Mouse (Mus musculus) 3134 (cell line): ENCODE data around the gene Slc17a6.

Source experiments
- DNase-seq: peaks from one replicate; pipeline ENCODE4 v3.0.0-alpha.2; 2011; ENCODE audit warnings: low spot score; ENCODE audit not compliant: insufficient read length; ENCODE audit errors: extremely low read depth

Gene Slc17a6

GRCm38 (mm10) chr7:51621694-51622145 lies at the start of gene Slc17a6:
Gene Slc17a6 (plus strand): TSS chr7:51622006.
- no peak for DNase-seq

- no peak for DNase-seq
Measured at GRCm38 (mm10) chr7:51600021-51600420, 21.8 kb upstream of the Slc17a6 start.

- no peak for DNase-seq
Measured at GRCm38 (mm10) chr7:51603741-51604140, 18.1 kb upstream of the Slc17a6 start.

GRCm38 (mm10) chr7:51614404-51614803 lies 7.4 kb upstream of the Slc17a6 start:
- DNase-seq = no peak

GRCm38 (mm10) chr7:51617941-51618340 lies 3.9 kb upstream of the Slc17a6 start:
- no peak for DNase-seq

GRCm38 (mm10) chr7:51618412-51618811 lies 3.4 kb upstream of the Slc17a6 start:
- no peak for DNase-seq

GRCm38 (mm10) chr7:51619977-51620376 lies 1.8 kb upstream of the Slc17a6 start:
- DNase-seq = no peak

GRCm38 (mm10) chr7:51622196-51622595 lies 390 bp downstream of the Slc17a6 start:
- DNase-seq = no peak

GRCm38 (mm10) chr7:51622666-51623065 lies 860 bp downstream of the Slc17a6 start:
- no peak for DNase-seq

- no peak for DNase-seq
Measured at GRCm38 (mm10) chr7:51624336-51624897, 2.6 kb downstream of the Slc17a6 start.

- DNase-seq = no peak
Measured at GRCm38 (mm10) chr7:51625161-51625560, 3.4 kb downstream of the Slc17a6 start.

- DNase-seq = no peak
Measured at GRCm38 (mm10) chr7:51625591-51626255, 3.9 kb downstream of the Slc17a6 start.

GRCm38 (mm10) chr7:51626451-51627000 lies 4.7 kb downstream of the Slc17a6 start:
- no peak for DNase-seq

- no peak for DNase-seq
Measured at GRCm38 (mm10) chr7:51627001-51627631, 5.3 kb downstream of the Slc17a6 start.

- DNase-seq = no peak
Measured at GRCm38 (mm10) chr7:51627666-51628065, 5.9 kb downstream of the Slc17a6 start.

- DNase-seq = no peak
Measured at GRCm38 (mm10) chr7:51628349-51628748, 6.5 kb downstream of the Slc17a6 start.

GRCm38 (mm10) chr7:51629206-51629605 lies 7.4 kb downstream of the Slc17a6 start:
- no peak for DNase-seq

- DNase-seq = no peak
Measured at GRCm38 (mm10) chr7:51631171-51631570, 9.4 kb downstream of the Slc17a6 start.

GRCm38 (mm10) chr7:51632543-51633229 lies 10.9 kb downstream of the Slc17a6 start:
- DNase-seq = no peak

GRCm38 (mm10) chr7:51633230-51633844 lies 11.5 kb downstream of the Slc17a6 start:
- DNase-seq = no peak

GRCm38 (mm10) chr7:51657152-51657551 lies 35.3 kb downstream of the Slc17a6 start:
- DNase-seq = no peak
